Mouse (Mus musculus) midbrain, embryonic 11.5 days (tissue): ENCODE measurements around the gene Sort1. TPM values are rescaled to one million over a fixed set of nuclear protein-coding genes. Genes with fewer than 3 reads are reported as not detected.
A peak's percentile ranks its signal among the peaks of the same experiment; 100 is the strongest.

Source experiments
- ATAC-seq: fragments of 200-750 bp; cut with Nextera tagmentation; 2 replicates; pipeline ENCODE4 v1.8.0; 2017; ENCODE audit warnings: moderate TSS enrichment, moderate library complexity; ENCODE audit not compliant: low FRiP score
- DNase-seq: peaks from one replicate; pipeline ENCODE4 v3.0.0; 2015; ENCODE audit warnings: low spot score; ENCODE audit errors: missing footprints
- H3K27ac ChIP-seq: fragments of 300-500 bp; sonication (generic); 2 replicates; pipeline ENCODE4 v1.5.1; 2014; ENCODE audit warnings: low read depth, low read length
- H3K27me3 ChIP-seq: fragments of 300-500 bp; sonication (generic); 2 replicates; pipeline ENCODE4 v1.6.1; 2014; ENCODE audit warnings: mild to moderate bottlenecking, low read length, moderate library complexity, mixed read lengths; ENCODE audit not compliant: control insufficient read depth, insufficient read depth
- H3K36me3 ChIP-seq: fragments of 300-500 bp; sonication (generic); 2 replicates; pipeline ENCODE4 v1.6.1; 2014; ENCODE audit warnings: mild to moderate bottlenecking, low read length, moderate library complexity, mixed read lengths; ENCODE audit not compliant: control insufficient read depth, insufficient read depth
- H3K4me1 ChIP-seq: fragments of 300-500 bp; sonication (generic); 2 replicates; pipeline ENCODE4 v1.6.1; 2014; ENCODE audit warnings: low read length; ENCODE audit not compliant: control insufficient read depth, insufficient read depth
- H3K4me2 ChIP-seq: fragments of 300-500 bp; sonication (generic); 2 replicates; pipeline ENCODE4 v1.6.1; 2014; ENCODE audit warnings: mild to moderate bottlenecking, moderate library complexity
- H3K4me3 ChIP-seq: fragments of 300-500 bp; sonication (generic); 2 replicates; pipeline ENCODE4 v1.5.1; 2014; ENCODE audit warnings: low read depth, low read length
- H3K9ac ChIP-seq: fragments of 300-500 bp; sonication (generic); 2 replicates; pipeline ENCODE4 v1.6.1; 2014; ENCODE audit warnings: low read length
- H3K9me3 ChIP-seq: fragments of 300-500 bp; sonication (generic); 2 replicates; pipeline ENCODE4 v1.6.1; 2016; ENCODE audit warnings: low read length; ENCODE audit not compliant: control insufficient read depth
- WGBS: fragments of 180-500 bp; shearing (Covaris S2); extraction: QIAGEN DNeasy Blood & Tissue Kit; methylation state at CpG from one replicate; pipeline ENCODE4 v1.1.7; 2014; 5-methylcytosine and 5-hydroxymethylcytosine counted together
- polyA plus RNA-seq: library from polyadenylated mRNA; unstranded; fragments of >200 nt; fragmentation: Nextera tagmentation; extraction: Ambion mirVana; gene quantifications from 2 replicates; pipeline ENCODE4 v1.2.1, GENCODE M21; 2014

Gene Sort1
- polyA plus RNA-seq, 1 experiment from 2014 or later = 27.0 TPM

DNA sequence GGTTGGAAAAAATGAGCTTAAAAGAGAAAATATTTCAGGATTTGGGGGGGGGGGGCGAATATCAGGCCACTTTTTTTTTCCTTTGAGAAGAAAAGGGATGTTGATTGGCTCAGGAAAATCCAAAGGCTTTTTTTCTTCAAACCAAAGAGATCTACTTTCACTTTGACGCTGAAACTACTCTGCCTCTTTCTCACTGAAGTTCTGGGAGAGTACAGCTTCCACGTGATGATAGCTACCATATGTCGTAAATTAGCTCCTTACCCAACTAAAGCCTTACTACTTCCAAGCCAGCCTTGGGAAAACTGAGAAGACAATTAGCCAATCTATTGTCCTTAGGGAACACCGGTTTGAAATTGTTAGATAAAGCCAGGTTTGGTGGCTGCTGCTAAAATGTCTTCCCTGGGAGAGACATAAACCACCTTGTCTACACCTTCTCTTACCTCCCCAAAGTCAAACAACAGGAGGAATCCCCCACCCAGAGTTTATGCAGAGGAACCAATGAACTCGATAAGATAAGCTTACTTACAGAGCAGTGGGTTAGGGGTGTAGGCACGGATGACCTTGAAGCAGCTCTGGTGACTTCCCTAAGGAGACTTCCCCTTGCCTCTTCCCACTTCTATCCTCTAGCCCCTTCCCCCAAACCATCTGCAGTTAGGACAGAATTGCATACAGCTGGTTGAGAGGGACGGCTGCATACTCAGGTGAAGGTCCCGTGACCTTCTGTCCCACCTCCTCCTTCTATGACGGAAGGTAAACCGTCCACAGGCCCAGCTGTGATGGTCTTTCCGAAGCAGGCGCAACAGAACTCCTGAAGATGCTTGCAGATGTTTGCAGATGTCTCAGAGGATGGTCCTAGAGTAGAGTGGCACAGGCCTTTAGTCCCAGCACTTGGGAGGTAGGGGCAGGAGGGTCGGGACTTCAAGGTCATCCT lies 98.3 kb downstream of the Sort1 start:
- no peaks in the 10 kb centered on the region for H3K9me3 ChIP-seq
- peaks cover 19% of the 10 kb centered on the region for H3K4me1 ChIP-seq
- WGBS = 83% methylated on average over 14 of the region's 14 CpGs
- H3K4me3 ChIP-seq = peak overlapping the region; percentile 54; the same call in 1 of the 2 replicates
- DNase-seq = no peak
- H3K36me3 ChIP-seq = no peaks in the 10 kb centered on the region
- H3K27ac ChIP-seq = no peak overlapping the region
- ATAC-seq = no peak
- no peaks in the 10 kb centered on the region for H3K27me3 ChIP-seq
- H3K9ac ChIP-seq = no peak overlapping the region
- no peak overlapping the region for H3K4me2 ChIP-seq

DNA sequence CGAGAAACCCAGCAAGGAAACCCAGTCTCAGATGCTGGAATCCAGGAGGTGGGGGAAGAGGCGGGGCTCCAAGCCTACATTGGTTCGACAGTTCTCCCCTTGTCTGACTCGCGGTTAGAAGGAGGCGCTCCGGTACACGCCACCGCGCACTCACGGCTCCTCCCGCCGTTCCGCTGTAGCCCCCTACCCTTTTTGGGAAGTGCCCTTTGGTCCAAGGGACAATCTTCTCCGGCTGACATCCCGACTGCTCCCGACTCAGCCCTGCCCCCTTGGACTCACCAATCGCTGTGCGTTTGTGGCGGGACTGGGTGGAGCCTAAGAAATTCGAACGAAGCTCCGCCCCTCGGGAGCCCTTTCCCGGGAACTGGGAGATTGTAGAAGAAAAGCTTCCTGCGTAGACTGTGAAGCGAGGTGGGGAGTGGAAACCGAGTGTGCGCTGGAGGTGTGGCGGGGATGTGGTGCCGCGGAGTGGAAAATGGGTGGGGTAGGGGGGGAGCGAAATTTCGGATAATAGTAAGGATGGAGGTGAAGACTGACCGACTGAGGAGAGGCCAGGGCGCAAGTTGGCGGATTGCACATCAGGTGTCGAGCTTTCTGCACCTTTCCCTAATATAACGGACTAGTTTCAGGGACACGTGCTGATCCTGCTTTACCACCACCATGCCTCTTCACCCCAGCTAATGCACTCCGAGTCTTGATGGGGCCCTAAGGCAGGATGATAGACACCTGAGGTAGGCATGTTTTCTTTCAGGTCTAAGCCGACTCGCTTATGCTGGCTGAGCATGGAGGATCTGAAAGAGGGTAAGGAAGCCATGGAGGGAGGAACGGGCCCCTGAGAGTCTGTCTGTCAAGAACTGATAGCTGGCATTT lies 99.8 kb downstream of the Sort1 start, which contains the start of gene Psrc1:
Gene Psrc1 (plus strand): TSS at position 355 of the 870 bp plus-strand sequence.
- H3K9ac ChIP-seq = peak within 1 kb of the TSS; percentile 71
- 1% methylated on average over 44 of the region's 44 CpGs for WGBS

DNA sequence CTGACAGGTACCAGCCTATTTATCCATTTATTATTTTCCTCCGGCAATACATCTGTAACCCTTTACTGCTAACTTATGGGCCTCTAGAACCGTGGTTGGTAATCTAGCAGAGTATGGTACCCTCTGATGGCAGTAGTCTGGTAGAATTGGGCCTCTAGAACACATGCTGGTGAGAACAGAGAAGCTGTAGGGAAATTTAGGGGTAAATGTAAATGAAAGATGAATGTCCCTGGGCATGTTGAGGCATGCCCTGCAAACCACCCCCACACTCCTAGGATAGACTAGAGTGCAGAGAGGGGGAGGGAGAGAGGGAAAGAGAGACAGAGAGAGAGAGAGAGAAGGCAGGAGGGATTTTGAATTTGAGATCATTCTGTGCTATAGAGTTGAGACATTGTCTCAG lies 100.5 kb downstream of the Sort1 start:
- no peak overlapping the region for H3K27ac ChIP-seq
- peaks cover 19% of the 10 kb centered on the region for H3K4me1 ChIP-seq
- no peaks in the 10 kb centered on the region for H3K9me3 ChIP-seq
- DNase-seq = no peak
- WGBS = 51% methylated on average over 2 of the region's 2 CpGs
- no peak for ATAC-seq
- no peaks in the 10 kb centered on the region for H3K36me3 ChIP-seq
- H3K9ac ChIP-seq = peak overlapping the region; percentile 71
- H3K27me3 ChIP-seq = no peaks in the 10 kb centered on the region
- H3K4me2 ChIP-seq = peak overlapping the region; percentile 82
- H3K4me3 ChIP-seq = peak overlapping the region; percentile 54

More for the DNA sequence above, 99.8 kb downstream of the Sort1 start, which contains the start of gene Psrc1:
- H3K27ac ChIP-seq = peak within 1 kb of the TSS; percentile 71
- no peaks in the 10 kb centered on the region for H3K27me3 ChIP-seq
- peaks cover 19% of the 10 kb centered on the region for H3K4me1 ChIP-seq
- ATAC-seq = peak; percentile 92
- peak within 1 kb of the TSS; percentile 82 for H3K4me2 ChIP-seq
- DNase-seq = peak; percentile 98
- H3K36me3 ChIP-seq = no peaks in the 10 kb centered on the region
- no peaks in the 10 kb centered on the region for H3K9me3 ChIP-seq
- peak within 1 kb of the TSS; percentile 54 for H3K4me3 ChIP-seq

DNA sequence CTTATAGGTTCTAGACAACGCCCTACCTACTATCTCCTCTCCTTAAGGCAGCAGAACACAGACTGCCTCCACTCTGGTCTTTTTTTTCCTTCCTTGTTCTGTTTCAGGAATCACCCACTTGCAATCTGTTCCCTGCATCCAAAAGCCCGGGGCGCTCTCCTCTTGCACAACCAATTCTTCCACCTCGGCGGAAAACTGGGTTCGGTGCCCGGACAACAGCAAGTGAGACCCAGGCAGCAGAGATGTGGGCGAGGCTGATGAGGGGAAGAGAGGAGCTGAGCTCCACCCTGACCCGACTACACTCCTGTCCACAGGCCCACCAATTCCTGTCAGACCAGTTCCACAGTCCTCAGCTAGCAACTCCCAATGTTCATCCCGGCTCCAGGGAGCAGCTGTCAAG lies 102.3 kb downstream of the Sort1 start:
- H3K36me3 ChIP-seq = no peaks in the 10 kb centered on the region
- no peak overlapping the region for H3K27ac ChIP-seq
- 95% methylated on average over 10 of the region's 10 CpGs for WGBS
- ATAC-seq (no peak), DNase-seq (no peak)
- no peak overlapping the region for H3K4me3 ChIP-seq
- H3K27me3 ChIP-seq = no peaks in the 10 kb centered on the region
- H3K4me2 ChIP-seq = no peak overlapping the region
- H3K4me1 ChIP-seq = peaks cover 19% of the 10 kb centered on the region
- no peaks in the 10 kb centered on the region for H3K9me3 ChIP-seq
- H3K9ac ChIP-seq = no peak overlapping the region

DNA sequence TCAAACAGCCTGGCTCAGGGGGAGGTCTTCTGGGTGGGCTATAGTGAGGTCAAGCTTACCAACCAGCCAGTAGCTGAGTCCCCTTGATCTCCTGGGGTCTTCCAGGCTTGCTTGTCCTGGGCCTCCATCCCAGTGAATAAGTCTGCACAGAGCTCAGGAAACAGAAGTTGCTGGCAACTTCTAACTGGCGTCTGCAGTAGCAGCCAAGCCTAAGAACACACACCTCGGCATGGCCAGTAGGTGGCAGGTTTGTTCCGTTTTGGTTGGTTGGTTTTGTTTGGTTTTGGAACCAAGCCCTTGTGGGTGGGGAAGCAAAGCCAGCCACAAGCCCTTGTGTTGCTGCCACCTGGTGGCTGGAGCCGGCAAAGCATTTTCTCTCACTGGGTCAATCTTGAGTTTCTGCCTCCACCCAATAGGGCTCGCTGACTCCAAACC lies 105.2 kb downstream of the Sort1 start:
- H3K27me3 ChIP-seq = no peaks in the 10 kb centered on the region
- DNase-seq (peak; percentile 100), ATAC-seq (peak; percentile 77)
- peaks cover 5% of the 10 kb centered on the region; the same call in 1 of the 2 replicates for H3K36me3 ChIP-seq
- no peak overlapping the region for H3K4me2 ChIP-seq
- H3K4me3 ChIP-seq = no peak overlapping the region
- no peak overlapping the region for H3K9ac ChIP-seq
- peaks cover 20% of the 10 kb centered on the region for H3K4me1 ChIP-seq
- H3K9me3 ChIP-seq = no peaks in the 10 kb centered on the region
- H3K27ac ChIP-seq = no peak overlapping the region
- under 1% methylated on average over 5 of the region's 5 CpGs for WGBS

DNA sequence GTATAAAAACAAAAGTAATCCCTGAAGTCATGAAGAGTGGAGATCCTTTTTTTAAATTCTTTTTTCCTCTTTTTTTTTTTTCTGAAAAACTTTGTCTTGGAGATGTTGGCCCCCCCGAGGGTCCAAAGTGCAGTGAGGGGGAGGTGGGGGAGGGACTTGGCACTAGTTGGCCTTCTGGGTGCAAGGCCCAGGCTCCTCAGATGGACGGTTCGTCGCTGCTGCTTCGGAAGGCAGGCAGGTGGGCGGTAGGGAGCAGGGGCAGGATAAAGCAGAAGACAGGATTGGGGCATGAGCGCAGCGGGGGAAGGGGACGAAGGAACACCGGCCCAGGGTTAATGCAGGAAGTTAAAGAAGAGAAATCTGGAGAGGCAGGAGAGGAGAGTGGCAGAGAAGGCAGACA lies 108.4 kb downstream of the Sort1 start:
- H3K36me3 ChIP-seq = peaks cover 27% of the 10 kb centered on the region
- no peak overlapping the region for H3K4me2 ChIP-seq
- no peaks in the 10 kb centered on the region for H3K9me3 ChIP-seq
- no peak for DNase-seq
- H3K9ac ChIP-seq = 0 out of 2 replicates have a peak overlapping the region, but pooled peaks have one; percentile 12
- no peak overlapping the region for H3K4me3 ChIP-seq
- ATAC-seq = no peak
- WGBS = 15% methylated on average over 10 of the region's 10 CpGs
- H3K27me3 ChIP-seq = no peaks in the 10 kb centered on the region
- no peak overlapping the region; the same call in 1 of the 2 replicates for H3K27ac ChIP-seq
- peaks cover 10% of the 10 kb centered on the region for H3K4me1 ChIP-seq

DNA sequence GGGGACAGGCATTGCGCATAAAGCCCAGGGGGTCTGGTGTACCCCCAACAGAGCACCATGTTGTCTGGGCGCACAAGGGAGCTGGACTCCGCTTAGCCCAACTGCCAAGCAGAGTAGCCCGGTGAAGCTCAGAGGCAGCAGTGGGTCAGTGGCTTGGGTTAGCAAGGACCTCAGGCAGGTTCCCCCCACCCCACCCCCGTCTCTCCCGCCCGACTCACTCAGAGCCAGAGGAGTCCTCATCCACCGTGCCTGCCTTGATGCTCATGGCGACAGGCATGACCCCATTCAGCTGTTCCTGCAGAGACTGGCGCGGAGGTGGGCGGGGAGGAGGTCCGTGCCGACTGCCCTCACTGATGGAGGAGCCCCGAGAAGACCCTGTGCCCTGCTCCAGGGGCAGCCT lies 108.9 kb downstream of the Sort1 start:
- no peak overlapping the region for H3K4me3 ChIP-seq

DNA sequence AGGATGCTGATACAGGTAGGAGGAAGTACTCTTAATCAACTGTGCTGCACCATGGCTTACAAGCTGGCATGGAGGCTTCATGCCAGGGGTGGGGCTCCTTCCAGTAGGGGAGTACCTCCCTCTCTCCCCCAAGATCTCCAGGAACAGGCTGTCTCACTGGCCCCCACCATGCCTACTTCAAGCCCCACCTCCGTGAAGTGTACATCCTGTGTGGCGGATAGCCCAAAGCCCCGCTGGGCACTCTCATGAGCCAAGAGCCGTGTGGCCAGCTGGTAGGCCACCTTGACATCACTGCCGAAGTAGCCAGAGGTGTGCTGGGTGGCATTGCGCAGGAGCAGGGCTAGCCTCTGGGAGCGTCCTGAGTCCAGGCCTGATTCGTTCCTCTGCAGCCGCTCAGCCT lies 114.4 kb downstream of the Sort1 start:
- no peak overlapping the region for H3K4me3 ChIP-seq
- H3K36me3 ChIP-seq = peaks cover 59% of the 10 kb centered on the region
- H3K27ac ChIP-seq = no peak overlapping the region
- WGBS = 94% methylated on average over 9 of the region's 9 CpGs
- H3K4me2 ChIP-seq = no peak overlapping the region
- ATAC-seq = no peak
- H3K9me3 ChIP-seq = no peaks in the 10 kb centered on the region
- DNase-seq = no peak
- H3K4me1 ChIP-seq = no peaks in the 10 kb centered on the region
- H3K27me3 ChIP-seq = no peaks in the 10 kb centered on the region
- no peak overlapping the region for H3K9ac ChIP-seq

More for the DNA sequence above, 108.9 kb downstream of the Sort1 start:
- no peaks in the 10 kb centered on the region for H3K27me3 ChIP-seq
- H3K36me3 ChIP-seq = peaks cover 30% of the 10 kb centered on the region
- H3K4me1 ChIP-seq = peaks cover 10% of the 10 kb centered on the region
- DNase-seq (peak; percentile 87), ATAC-seq (no peak)
- no peak overlapping the region for H3K4me2 ChIP-seq
- 0 out of 2 replicates have a peak overlapping the region, but pooled peaks have one; percentile 12 for H3K9ac ChIP-seq
- no peaks in the 10 kb centered on the region for H3K9me3 ChIP-seq
- WGBS = 35% methylated on average over 15 of the region's 15 CpGs
- no peak overlapping the region; the same call in 1 of the 2 replicates for H3K27ac ChIP-seq
